Mouse (Mus musculus) myocyte (in vitro differentiated cells): ENCODE data around the gene Mblac1. TPM values are rescaled to one million over a fixed set of nuclear protein-coding genes. Genes with fewer than 3 reads are reported as not detected.
A peak's percentile ranks its signal among the peaks of the same experiment; 100 is the strongest.

Source experiments
- H3K27me3 ChIP-seq: one replicate; pipeline ENCODE4 v1.6.1; 2011; ENCODE audit not compliant: control insufficient read depth, insufficient read depth, insufficient read length
- H3K36me3 ChIP-seq: one replicate; pipeline ENCODE4 v1.6.1; 2011; ENCODE audit not compliant: control insufficient read depth, insufficient read depth
- H3K4me2 ChIP-seq: one replicate; pipeline ENCODE4 v1.6.1; 2011; ENCODE audit warnings: low read depth, control low read depth
- H3K4me3 ChIP-seq: one replicate; pipeline ENCODE4 v1.5.1; 2011; ENCODE audit warnings: mild to moderate bottlenecking, control low read depth, moderate library complexity
- H3K79me2 ChIP-seq: one replicate; pipeline ENCODE4 v1.6.1; 2011; ENCODE audit not compliant: control insufficient read depth, insufficient read depth
- H3ac ChIP-seq: one replicate; pipeline ENCODE4 v1.6.1; 2011; ENCODE audit not compliant: control insufficient read depth, insufficient read length
- CEBPB ChIP-seq: IDR thresholded peaks from 2 replicates; pipeline ENCODE4 v1.6.1; 2011; ENCODE audit warnings: mild to moderate bottlenecking, moderate library complexity; ENCODE audit not compliant: poor library complexity, insufficient read depth, severe bottlenecking
- E2F4 ChIP-seq: IDR thresholded peaks from one replicate; pipeline ENCODE4 v1.6.1; 2011; ENCODE audit warnings: mild to moderate bottlenecking, control low read depth, moderate library complexity; ENCODE audit not compliant: insufficient read depth
- MAX ChIP-seq: IDR thresholded peaks from one replicate; pipeline ENCODE4 v1.6.1; 2011; ENCODE audit warnings: low read depth, mild to moderate bottlenecking, control low read depth
- MYOD1 ChIP-seq, 3 experiments: IDR thresholded peaks; one replicate each; pipeline ENCODE4 v1.6.1; 2011; ENCODE audit warnings: control low read depth in 2 of 3, low read depth in 2 of 3, mild to moderate bottlenecking in 2 of 3, moderate library complexity in 1 of 3; ENCODE audit not compliant: insufficient read length in 2 of 3, control insufficient read depth in 1 of 3
- MYOG ChIP-seq, 3 experiments: IDR thresholded peaks; one replicate each; pipeline ENCODE4 v1.6.1; 2011; ENCODE audit warnings: control low read depth in 2 of 3, low read depth in 2 of 3, mild to moderate bottlenecking in 2 of 3; ENCODE audit not compliant: insufficient read length in 2 of 3, control insufficient read depth in 1 of 3, insufficient read depth in 1 of 3
- POLR2A ChIP-seq: IDR thresholded peaks from one replicate; pipeline ENCODE4 v1.6.1; 2011; ENCODE audit warnings: low read depth, mild to moderate bottlenecking, control low read depth, moderate library complexity; ENCODE audit not compliant: insufficient read length
- POLR2AphosphoS2 ChIP-seq: IDR thresholded peaks from one replicate; pipeline ENCODE4 v1.6.1; 2011; ENCODE audit warnings: low read depth, control low read depth; ENCODE audit not compliant: insufficient read length
- REST ChIP-seq: IDR thresholded peaks from one replicate; pipeline ENCODE4 v1.6.1; 2011; ENCODE audit warnings: mild to moderate bottlenecking, control low read depth, moderate library complexity; ENCODE audit not compliant: insufficient read depth, insufficient read length
- SRF ChIP-seq: IDR thresholded peaks from one replicate; pipeline ENCODE4 v1.6.1; 2011; ENCODE audit warnings: low read depth; ENCODE audit not compliant: control insufficient read depth, insufficient read length
- TCF12 ChIP-seq: IDR thresholded peaks from one replicate; pipeline ENCODE4 v1.6.1; 2011; ENCODE audit warnings: mild to moderate bottlenecking, control low read depth; ENCODE audit not compliant: poor library complexity, insufficient read depth, severe bottlenecking
- TCF3 ChIP-seq: IDR thresholded peaks from one replicate; pipeline ENCODE4 v1.6.1; 2011; ENCODE audit warnings: low read depth, control low read depth; ENCODE audit not compliant: insufficient read length
- USF1 ChIP-seq: IDR thresholded peaks from one replicate; pipeline ENCODE4 v1.6.1; 2011; ENCODE audit warnings: low read depth, mild to moderate bottlenecking, control low read depth, moderate library complexity
- polyA plus RNA-seq: library from polyadenylated mRNA; unstranded; fragments of >200 nt; fragmentation: generic; extraction: Trizol; gene quantifications from one replicate; pipeline ENCODE4 v1.2.1, GENCODE M21; 2012; ENCODE audit warnings: missing spikeins

Mblac1 gene
- polyA plus RNA-seq, 1 experiment = 2.5 TPM

- peak overlapping the region; percentile 94 for H3K4me2 ChIP-seq
- peak in 1 of 3 experiments; percentile 20 for TF ChIP-seq MYOD1 (IDR thresholded peaks at IDR 0.05; ENCODE audit: control insufficient read depth in 1 of 3, insufficient read length in 2 of 3, low read depth in 2 of 3)
- TF ChIP-seq TCF12 = no peak
- TF ChIP-seq E2F4 = peak; percentile 66
- TF ChIP-seq SRF = peak; percentile 59
- TF ChIP-seq POLR2AphosphoS2 = peak; percentile 54
- peak; percentile 57 for TF ChIP-seq POLR2A
- no peak for TF ChIP-seq CEBPB
- TF ChIP-seq MAX = peak; percentile 96
- TF ChIP-seq USF1 = peak; percentile 24
- TF ChIP-seq MYOG (IDR thresholded peaks at IDR 0.05; ENCODE audit: control insufficient read depth in 1 of 3, insufficient read depth in 1 of 3, insufficient read length in 2 of 3, low read depth in 2 of 3) = peak in 1 of 3 experiments; percentile 33
- TF ChIP-seq TCF3 = no peak
- no peak for TF ChIP-seq REST
- H3K27me3 ChIP-seq = no peaks in the 10 kb centered on the region
- H3K4me3 ChIP-seq = peak overlapping the region; percentile 92
- peaks cover 18% of the 10 kb centered on the region for H3K36me3 ChIP-seq
- peak overlapping the region; percentile 34 for H3ac ChIP-seq
- peaks cover 19% of the 10 kb centered on the region for H3K79me2 ChIP-seq
Measured at GRCm38 (mm10) chr5:138170936-138171561, 23.1 kb upstream of the Mblac1 start.

GRCm38 (mm10) chr5:138171695-138172491 is 22.2 kb upstream of the Mblac1 start, which contains the start of the genes Ap4m1 and Mcm7:
Ap4m1 (plus strand) TSS chr5:138172002.
Mcm7 (minus strand) TSS chr5:138172422.
- no peaks in the 10 kb centered on the region for H3K27me3 ChIP-seq

GRCm38 (mm10) chr5:138173217-138173616 is 20.9 kb upstream of the Mblac1 start:
- Histone ChIP-seq H3K4me2 (peak overlapping the region; percentile 67), H3K36me3 (peaks cover 14% of the 10 kb centered on the region), H3K79me2 (peaks cover 19% of the 10 kb centered on the region), H3K4me3 (peak overlapping the region; percentile 92), H3ac (no peak overlapping the region), H3K27me3 (no peaks in the 10 kb centered on the region)
- peak; percentile 14 for TF ChIP-seq TCF12
- TF ChIP-seq MYOG (IDR thresholded peaks at IDR 0.05; ENCODE audit: control insufficient read depth in 1 of 3, insufficient read depth in 1 of 3, insufficient read length in 2 of 3, low read depth in 2 of 3) = peak in 2 of 3 experiments; percentile 15 to 23
- TF ChIP-seq MYOD1 (IDR thresholded peaks at IDR 0.05; ENCODE audit: control insufficient read depth in 1 of 3, insufficient read length in 2 of 3, low read depth in 2 of 3) = peak in 1 of 3 experiments; percentile 35
- TF ChIP-seq POLR2A = no peak
- TF ChIP-seq E2F4 = no peak

More at GRCm38 (mm10) chr5:138171695-138172491, 22.2 kb upstream of the Mblac1 start, which contains the start of the genes Ap4m1 and Mcm7:
- Histone ChIP-seq H3K4me2 (peak within 1 kb of the TSS; percentile 94), H3K4me3 (peak within 1 kb of the TSS; percentile 92), H3ac (peak within 1 kb of the TSS; percentile 34), H3K36me3 (peaks cover 13% of the 10 kb centered on the region), H3K79me2 (peaks cover 19% of the 10 kb centered on the region)
- peak; percentile 39 for TF ChIP-seq POLR2A
- peak; percentile 9 for TF ChIP-seq SRF
- no peak for TF ChIP-seq POLR2AphosphoS2
- no peak for TF ChIP-seq REST
- no peak for TF ChIP-seq TCF3
- peak; percentile 42 for TF ChIP-seq E2F4
- TF ChIP-seq MYOD1 (IDR thresholded peaks at IDR 0.05; ENCODE audit: control insufficient read depth in 1 of 3, insufficient read length in 2 of 3, low read depth in 2 of 3) = no peak
- no peak for TF ChIP-seq CEBPB
- TF ChIP-seq USF1 = peak; percentile 91
- TF ChIP-seq TCF12 = no peak
- TF ChIP-seq MAX = no peak
- no peak for TF ChIP-seq MYOG (IDR thresholded peaks at IDR 0.05; ENCODE audit: control insufficient read depth in 1 of 3, insufficient read depth in 1 of 3, insufficient read length in 2 of 3, low read depth in 2 of 3)

- peak; percentile 68 for TF ChIP-seq POLR2AphosphoS2
- TF ChIP-seq CEBPB = no peak
- no peak for TF ChIP-seq USF1
- TF ChIP-seq MYOG (IDR thresholded peaks at IDR 0.05; ENCODE audit: control insufficient read depth in 1 of 3, insufficient read depth in 1 of 3, insufficient read length in 2 of 3, low read depth in 2 of 3) = no peak
- TF ChIP-seq MAX = no peak
- TF ChIP-seq MYOD1 (IDR thresholded peaks at IDR 0.05; ENCODE audit: control insufficient read depth in 1 of 3, insufficient read length in 2 of 3, low read depth in 2 of 3) = no peak
- TF ChIP-seq REST = no peak
- peak; percentile 81 for TF ChIP-seq POLR2A
- no peak for TF ChIP-seq TCF3
- no peak for TF ChIP-seq TCF12
- TF ChIP-seq SRF = no peak
- TF ChIP-seq E2F4 = no peak
- peak within 1 kb of the TSS; percentile 96 for H3K4me3 ChIP-seq
- no peaks in the 10 kb centered on the region for H3K27me3 ChIP-seq
- peaks cover 6% of the 10 kb centered on the region for H3K36me3 ChIP-seq
- H3ac ChIP-seq = no peak within 1 kb of the TSS
- H3K79me2 ChIP-seq = peaks cover 10% of the 10 kb centered on the region
- H3K4me2 ChIP-seq = peak within 1 kb of the TSS; percentile 97
Measured at GRCm38 (mm10) chr5:138186950-138187638, 7.0 kb upstream of the Mblac1 start, which contains the start of the genes Taf6 and Cnpy4. Taf6 (minus strand) TSS chr5:138187451. Cnpy4 (plus strand) TSS chr5:138187485.
